Mouse (Mus musculus): ENCODE measurements around the gene Ugt1a1. TPM values are rescaled to one million over a fixed set of nuclear protein-coding genes. Genes with fewer than 3 reads are reported as not detected.
"Not testable (repeated sequence)": the region's sequence is repeated elsewhere in the genome, so short reads cannot be mapped to it uniquely, and the experiment has no call there.

Ugt1a1 gene
- total RNA-seq, 2 experiments from 2014 or later = 0.13 TPM; not detected in 1

DNA sequence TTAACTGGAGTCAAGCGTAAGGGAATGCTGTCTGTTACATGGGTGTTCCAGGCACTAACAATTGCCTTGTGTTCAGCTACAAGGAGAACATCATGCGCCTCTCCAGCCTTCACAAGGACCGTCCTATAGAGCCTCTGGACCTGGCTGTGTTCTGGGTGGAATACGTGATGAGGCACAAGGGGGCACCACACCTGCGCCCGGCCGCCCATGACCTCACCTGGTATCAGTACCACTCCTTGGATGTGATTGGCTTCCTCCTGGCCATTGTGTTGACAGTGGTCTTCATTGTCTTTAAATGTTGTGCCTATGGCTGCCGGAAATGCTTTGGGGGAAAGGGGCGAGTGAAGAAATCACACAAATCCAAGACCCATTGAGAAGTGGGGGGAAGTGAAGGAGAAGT is 6.3 kb downstream of the Ugt1a1 start:
- peak; percentile 10 for DNase-seq

DNA sequence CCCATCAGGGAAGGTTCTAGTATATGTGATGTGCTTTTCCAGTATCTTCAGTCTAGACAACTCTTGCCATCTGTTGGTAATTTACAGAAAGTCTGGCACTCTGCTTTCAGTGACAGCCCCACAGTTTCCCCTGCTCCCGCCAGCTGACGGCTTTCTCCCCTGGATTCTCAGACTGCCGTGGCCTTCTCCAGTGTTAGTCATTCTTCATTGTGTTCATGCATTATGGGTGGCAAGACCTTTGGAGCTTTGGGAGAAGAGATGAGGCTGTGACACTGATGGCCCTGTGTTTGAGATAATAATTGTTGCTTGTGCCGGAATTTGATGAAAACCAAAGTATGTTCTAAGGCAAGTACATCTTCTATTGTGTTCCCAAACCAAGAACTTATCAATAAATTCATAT is 6.8 kb downstream of the Ugt1a1 start:
- peak; percentile 3 for DNase-seq

DNA sequence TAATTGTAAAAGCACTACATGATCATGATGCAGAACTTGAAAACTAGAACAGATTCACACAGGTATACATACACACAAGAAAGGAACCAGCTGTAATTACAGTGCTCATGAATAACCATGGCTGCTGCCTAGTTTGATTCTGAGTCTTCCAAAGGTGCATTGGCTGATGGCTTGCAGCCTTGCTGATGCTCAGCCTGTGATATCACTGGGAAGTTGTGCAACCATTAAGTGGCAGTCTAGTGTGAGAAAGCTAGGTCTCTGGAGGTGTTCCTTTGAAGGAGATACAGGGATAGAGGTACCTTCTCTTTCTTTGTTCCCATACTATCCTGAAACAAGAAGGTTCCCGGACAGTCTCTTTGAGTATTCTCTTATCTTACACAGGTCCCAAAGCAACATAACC is 7.3 kb downstream of the Ugt1a1 start:
- peak; percentile 8 for DNase-seq

DNA sequence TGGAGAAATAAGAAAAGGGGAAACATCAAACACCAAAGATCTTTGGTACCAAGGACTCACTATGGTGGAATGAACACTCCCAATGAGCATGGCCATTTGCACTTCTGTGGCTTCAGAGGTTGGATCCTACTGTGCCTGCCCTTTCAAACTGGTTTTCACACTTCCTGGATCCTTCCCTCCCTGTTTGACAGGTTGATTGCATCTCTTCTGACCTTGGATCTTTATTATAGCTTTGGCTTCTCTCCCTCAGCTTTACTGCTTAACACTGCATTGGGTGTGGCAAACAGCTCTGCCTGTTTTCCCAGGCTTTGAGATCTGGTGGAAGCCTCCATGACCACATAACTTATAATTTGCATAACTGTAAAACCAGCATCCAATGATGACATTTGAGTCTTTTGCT is 8.6 kb downstream of the Ugt1a1 start:
- peak; percentile 12 for DNase-seq

DNA sequence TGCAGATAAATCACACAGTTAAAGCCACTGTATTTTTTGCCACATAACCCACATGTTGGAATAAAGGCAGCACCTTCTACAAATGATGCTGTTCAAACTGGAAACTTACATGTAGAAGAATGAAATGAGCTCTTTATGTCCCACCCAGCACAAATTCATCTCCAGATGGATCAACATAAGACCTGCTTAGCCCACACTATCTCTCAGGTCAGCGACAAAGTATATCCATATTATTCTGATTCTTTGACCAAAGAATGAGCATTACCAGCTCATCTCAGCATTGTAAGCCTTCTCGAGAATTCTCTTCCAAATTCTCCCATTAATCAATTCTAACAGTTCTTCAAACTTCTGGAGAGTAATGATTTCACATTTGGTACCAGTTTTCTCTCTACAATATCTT is 10.5 kb downstream of the Ugt1a1 start:
- DNase-seq = no peak

DNA sequence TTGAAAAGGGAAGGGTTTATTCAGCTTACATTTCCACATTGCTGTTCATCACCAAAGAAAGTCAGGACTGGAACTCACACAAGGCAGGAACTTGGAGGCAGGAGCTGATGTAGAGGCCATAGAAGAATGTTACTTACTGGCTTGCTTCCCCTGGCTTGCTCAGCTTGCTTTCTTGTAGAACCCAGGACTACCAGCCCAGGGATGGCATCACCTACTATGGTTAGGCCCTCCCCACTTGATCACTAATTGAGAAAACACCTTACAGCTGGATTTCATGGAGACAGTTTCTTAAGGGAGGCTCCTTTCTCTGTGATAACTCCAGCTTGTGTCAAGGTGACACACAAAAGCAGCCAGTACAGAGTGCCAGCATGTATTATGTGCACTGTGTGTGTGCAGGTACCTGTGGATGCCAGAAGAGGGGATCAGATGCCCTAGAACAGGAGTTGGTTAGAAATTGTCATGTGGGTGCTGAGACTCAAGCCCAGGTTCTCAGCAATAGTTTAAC is 11.3 kb downstream of the Ugt1a1 start:
- peak; percentile 6 for DNase-seq

DNA sequence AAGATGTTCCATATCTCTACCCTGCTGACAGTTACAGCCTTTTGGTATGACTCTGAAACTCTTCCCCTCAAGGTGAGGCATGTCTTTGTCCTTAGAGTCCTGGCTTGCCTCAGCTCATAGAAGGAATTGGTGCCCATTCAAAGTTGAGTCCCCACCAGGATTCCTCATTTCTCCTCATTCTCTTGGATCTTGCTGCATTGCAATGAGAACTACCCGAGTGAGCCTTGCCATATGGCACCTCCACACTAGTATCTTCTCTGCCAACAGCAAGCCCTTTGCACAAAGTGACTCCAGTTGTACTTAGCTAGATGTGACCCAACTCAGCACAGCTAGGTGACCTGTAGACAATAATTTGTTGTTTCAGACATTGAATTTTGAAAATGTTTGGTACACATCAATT is 11.8 kb downstream of the Ugt1a1 start:
- peak; percentile 10 for DNase-seq

DNA sequence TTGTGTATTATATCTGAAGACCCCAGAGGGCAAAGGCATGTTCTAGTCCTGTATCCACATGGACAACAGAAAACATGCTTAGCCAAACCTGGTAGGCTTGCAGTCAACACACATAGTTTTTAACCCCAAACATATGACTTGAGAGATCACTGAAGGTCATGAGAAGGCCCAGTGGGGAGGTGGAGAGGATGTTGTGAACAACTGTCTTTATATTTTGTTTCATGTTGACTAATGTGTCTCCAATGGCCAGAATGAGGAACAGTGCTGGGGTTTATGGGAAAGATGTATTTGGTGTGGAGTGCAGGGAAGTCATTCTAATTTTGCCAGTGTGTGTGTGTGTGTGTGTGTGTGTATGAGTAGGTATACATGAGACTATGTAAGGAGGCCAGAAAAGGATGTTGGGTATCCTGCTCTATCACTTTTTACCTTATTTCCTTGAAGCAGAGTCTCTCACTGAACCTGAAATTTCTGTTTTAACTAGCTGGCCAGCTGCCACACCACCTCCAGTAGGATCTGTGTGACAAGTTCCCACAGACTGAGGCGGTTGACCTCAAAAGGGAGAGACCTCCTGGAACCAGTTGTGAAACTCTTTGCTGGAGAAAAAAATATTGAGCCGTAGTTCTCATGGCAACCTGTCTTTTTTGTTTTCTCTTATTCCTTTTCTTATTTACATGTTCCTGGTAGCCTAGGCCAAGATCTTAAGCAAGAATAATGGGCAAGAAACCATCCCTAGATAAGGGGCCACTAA is 12.4 kb downstream of the Ugt1a1 start:
- peak; percentile 4 for DNase-seq

DNA sequence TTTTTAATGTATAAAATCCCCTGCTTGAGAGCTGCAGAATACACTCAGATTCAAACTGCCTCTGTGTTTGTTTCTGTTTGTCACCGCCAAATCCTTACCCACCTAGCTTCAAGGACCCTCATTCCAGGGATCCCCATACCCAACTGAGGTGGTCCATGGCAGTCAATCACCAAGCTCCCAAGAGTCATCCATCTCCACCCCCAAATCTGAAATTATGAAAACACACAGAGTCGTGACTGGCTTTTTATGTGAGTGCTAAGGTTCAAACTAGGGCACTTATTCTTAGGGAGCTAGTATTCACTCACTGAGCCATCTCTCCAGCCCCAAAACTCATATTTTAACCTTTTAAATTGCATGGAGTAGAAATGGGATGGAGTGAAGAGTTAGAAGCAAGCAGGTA is 13.5 kb downstream of the Ugt1a1 start:
- DNase-seq = not testable (repeated sequence)

DNA sequence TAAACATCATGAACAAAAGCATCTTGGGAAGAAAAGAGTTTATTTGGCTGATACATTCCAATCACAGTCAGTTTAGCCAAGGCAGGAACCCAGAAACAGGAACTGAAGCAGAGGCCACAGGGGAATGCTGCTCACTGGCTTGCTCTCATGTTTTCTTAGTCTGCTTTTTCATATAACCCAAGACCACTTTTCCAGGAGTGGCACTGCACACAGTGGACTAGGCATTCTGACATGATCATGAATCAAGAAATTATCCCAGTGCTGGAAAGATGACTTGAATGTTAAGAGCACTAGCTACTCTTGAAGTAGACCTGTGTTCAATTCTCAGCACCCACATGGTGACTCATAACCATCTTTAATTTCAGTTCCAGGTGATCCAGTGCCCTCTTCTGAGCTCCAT is 14.0 kb downstream of the Ugt1a1 start:
- peak; percentile 5 for DNase-seq

DNA sequence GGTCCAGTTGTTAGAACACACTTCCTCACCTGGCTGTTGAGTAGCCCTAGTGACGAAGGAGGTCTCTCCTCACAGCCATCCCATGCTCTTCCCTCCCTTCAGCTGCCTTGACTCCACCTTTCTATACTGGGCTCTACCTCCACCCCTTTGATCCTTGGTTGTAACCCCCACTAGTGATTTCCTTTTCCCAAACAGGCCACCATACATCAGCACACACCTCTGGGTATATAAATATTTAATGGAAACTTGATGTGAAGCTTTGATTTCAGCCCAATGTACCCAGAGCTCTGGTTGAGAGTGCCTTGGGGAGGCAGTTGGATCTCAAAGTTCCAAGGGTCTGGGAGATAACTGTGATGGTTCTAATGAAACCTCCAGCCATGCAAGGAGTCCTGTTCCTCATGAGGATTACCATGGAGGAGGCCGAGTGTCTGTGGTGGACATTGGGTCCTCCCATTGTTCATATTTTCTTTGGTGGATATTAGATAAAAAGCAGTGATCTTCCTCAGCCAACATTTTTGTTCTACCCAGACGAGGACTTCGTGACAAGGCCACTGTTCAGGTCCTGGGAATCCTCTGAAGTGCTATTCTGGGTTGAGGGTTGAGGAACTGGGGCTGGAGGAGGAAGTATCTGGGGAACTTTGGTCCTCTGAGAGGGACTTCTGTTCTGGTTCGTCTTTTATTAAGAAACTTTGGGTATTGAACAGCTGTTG is 15.1 kb downstream of the Ugt1a1 start, which contains the start of gene Mroh2a:
Mroh2a (plus strand) TSS at position 317 of the 710 bp plus-strand sequence.
- peak; percentile 12 for DNase-seq

DNA sequence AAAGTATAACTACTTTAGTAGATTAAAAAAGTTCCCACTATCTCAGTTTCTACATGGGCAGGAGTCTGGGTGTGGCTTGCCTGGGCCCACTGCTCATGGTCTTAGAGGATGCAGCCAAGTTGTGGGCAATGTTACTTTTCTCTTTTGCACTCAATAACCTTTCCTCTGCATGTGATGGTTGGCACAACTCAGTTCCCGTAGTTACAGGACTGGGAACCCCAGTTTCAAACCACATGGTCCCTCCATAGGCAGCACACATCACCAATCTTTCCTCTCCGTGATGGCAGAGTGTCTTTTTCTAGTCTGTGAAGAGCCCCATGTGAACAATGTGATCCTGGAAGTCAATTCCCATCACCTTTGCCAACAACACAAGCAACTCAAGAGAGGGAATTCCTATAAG is 15.7 kb downstream of the Ugt1a1 start:
- DNase-seq = peak; percentile 7

DNA sequence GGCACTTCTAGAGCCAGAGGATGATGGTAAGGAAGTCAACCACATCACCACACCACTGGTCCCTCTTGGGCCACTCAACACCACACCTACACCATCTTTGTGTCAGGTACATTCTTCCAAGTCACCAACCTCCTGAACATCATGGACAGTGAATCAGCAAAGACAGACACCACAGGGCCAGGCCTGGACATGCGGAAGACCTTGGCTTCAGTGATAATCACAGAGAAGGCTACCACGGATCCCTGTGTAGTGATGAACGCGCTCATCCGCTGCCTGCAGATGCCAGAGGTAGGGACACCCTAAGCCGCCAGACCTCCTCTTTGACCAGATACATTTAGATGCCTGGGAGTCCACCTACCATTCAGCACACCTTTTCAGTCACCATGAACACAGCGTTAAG is 16.4 kb downstream of the Ugt1a1 start:
- DNase-seq = peak; percentile 19

DNA sequence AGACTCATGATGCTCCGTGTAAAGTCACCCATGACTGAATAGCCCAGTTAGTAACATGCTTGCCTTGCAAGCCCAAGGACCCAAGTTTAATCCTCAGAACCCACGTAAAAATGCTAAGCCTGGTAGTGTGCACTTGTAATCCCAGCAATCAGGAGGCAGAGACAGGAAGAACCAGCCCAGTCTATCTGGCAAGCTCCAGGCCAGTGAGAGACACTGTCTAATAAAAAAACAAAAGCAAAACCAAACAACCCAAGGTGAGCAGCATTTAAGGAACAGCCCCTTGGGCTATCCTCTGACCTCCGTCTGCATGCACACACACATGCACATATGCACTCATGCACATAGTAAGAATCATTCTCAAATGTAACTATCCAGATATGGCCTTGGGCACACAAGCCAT is 17.8 kb downstream of the Ugt1a1 start:
- DNase-seq = no peak

DNA sequence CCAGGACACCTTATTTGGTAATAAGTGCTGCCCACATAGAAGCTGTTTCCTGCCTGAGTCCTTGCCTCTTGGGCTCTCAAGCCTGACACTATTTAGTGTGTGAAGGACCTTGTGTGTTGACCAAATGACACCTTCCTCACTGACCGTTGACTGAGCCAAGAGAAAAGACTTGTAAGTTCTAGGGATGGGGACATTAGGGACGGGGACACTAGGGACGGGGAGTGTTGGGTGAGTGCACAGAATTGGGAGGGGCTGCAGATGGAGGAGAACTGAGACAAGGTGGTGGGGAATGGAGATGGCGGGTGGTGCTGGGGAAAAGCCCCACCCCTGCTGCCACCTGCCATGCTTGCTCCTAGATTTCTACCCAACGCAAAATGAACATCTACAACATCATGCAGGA is 18.2 kb downstream of the Ugt1a1 start:
- no peak for DNase-seq

DNA sequence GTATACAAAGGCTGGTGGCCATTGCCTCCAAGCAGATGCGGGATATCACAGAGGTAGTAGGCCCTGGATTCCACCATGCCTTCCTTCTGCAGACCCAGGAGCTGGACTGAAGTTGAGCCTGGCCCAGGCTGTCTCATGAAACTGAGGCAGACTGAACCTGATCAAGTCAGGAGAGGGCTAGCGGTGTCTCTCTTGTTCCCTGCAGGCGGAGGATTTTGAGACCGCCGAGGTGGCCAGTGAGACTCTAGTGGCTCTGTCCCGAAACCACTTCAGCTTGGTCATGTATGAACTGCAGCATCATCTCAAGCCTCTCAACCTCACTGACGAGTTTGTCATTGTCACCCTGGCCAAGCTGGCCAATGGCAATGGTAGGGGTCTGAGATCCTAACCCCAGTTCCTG is 18.7 kb downstream of the Ugt1a1 start:
- no peak for DNase-seq

DNA sequence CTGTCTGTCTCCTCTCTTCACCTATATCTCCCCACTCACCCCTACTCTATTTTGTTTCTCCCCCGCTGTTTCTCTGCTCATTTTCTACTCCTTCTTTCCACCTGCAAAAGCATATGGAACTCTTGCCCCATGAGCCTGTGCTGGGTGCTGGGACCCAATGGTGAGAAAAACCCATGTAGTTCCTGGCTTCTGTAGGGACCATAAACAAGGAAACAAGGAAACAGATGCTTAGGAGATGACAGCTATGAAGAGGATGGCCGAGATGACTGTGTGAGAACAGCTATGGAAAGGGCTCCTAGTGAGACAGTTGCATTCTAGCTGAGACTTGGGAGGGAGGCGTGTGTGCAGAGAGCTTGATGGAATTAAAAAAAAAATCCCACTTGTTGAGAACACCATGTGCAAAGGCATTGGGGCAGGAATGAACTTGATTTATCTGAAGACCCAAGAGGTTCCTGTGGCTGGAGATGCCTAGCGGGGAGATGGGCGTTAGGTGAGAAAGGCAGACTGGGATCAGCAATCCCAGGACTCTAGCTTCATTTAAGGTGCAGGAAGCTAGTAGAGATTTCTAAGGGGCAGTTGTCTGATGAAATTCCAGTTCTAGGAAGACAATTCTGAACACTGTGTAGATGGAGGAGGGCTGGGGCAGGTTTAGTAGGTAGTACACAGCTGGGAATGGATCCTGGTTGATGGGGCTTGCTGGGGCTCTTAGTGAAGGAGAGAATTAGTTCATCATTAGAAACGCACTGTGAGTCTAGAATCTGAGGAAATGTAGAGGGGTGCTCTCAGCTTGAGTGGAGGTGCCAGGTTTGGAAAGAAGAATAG is 19.4 kb downstream of the Ugt1a1 start:
- DNase-seq = no peak

DNA sequence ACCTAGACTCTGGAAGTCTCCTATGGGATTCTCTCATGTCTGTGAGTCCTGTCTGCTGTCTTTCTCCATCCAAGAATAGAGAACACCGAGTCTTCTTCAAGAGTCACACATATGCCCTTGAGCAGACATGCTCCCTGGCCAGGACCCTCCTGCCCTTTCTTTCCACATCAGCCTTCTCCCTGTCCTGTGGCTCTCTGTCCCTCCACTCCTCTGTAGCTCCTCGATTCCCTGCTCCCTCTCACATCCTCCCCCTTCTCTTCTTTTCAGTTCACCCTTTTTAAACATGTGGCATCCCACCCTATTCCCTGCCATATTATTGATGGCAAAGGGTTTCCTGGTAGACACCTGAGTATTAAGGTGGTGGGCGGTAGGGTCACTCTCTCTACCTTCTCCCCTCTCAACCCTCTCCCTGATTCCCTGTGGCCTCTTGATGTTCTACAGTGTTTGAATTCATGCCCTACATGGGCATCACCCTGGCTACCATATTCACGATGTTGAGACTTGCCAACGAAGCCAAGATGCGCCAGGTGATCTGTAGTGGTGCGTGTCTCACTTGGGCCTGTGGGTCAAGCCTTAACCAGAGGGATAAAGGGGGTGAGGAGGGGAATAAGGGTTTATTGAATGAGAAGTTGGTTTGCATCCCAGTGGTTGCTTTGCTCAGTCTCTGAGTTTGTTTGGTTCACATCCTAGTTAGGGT is 20.2 kb downstream of the Ugt1a1 start:
- DNase-seq = no peak

DNA sequence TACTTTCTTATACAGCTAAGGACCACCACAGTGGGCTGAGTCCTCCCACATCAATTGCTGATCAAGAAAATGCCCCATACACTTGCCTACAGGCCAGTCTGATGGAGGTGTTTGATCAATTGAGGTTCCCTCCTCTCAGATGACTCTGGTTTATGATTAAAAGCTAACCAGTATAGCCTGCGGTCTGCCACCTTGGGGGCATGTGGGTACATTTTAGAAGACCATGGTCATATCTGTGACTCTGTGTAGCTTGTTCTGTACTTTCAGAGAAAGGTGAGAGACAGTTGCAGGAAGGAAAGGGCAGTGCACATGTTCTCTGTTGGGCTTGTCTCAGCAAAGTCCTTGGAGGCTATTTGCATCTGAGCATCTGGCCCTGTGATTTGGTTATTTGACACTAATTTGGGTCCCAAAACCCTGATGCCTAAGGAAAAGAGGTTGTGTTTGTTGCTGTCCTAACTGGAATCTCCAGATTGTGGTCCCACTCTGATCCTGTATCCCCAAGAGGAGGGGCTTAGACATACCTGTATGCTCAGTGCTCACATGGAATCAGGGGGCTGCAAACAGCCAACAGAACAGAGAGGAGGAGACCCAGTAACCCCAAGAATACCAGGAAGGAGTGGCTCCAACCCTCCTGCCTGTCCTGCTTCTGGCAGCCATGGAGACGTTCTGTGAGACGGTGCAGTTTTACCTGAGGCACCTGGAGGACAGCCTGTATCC is 21.1 kb downstream of the Ugt1a1 start:
- no peak for DNase-seq

DNA sequence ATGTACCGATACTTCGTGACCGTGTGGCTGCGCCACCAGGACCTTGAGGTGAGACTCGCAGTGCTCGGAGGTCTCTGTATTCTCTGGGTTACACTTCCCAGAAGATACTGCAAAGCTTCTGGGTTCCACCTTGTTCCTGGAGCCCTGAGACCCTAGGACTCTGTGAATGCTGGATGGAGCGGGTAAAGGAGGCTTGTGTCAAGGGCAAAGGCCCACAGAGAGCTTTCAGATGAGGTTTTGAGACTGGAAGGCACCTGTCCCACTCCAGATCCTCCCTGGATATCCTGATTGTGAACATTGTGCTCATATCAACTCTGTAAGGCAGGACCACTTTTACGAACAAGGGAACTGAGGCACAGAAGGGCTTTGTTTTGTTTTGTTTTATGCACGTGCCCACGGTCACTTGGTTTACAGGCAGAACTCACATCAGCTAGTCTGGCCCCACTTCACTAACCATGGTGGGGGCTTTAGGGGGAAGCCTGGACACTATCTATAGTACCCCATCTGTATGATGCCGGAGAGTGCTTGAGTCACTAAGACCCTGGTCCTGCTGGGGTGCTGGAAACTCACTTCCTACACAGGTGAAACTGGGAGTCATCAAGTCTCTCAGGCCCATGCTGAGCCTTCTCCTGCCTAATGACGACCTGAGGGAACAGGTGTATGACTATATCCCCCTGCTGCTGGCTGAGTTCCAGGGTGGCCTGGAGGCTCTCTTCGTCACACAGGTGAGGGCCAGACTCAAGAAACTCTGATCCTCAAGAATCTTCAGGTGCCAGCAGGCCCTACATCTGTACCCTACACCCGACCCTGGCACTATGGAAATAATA is 21.9 kb downstream of the Ugt1a1 start:
- no peak for DNase-seq

DNA sequence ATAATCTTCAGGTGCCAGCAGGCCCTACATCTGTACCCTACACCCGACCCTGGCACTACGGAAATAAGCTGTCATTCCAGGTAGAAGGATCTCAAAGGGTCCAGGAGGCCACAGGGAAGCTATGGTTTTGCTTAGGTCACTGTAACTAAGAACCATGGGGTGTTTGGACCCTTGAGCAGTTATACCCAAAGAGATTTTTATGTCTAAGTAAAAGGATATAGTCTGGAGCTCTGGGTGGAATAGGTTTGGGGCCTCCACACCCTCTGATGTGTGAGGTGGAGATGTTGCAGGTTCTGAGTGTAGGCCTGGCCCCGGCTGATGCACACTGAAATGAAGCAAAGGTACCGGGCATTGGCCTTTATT is 22.5 kb downstream of the Ugt1a1 start:
- DNase-seq = no peak

All from gastrocnemius, postnatal 25 days (tissue).